Mouse (Mus musculus): ENCODE data around the gene Inpp5d.

Inpp5d gene

GRCm38 (mm10) chr1:87620211-87620668 is at the start of gene Inpp5d:
Inpp5d (plus strand) TSS chr1:87620312.
- peak; percentile 64 to 74 for DNase-seq (ENCODE audit: low spot score in 2 of 2)

DNA sequence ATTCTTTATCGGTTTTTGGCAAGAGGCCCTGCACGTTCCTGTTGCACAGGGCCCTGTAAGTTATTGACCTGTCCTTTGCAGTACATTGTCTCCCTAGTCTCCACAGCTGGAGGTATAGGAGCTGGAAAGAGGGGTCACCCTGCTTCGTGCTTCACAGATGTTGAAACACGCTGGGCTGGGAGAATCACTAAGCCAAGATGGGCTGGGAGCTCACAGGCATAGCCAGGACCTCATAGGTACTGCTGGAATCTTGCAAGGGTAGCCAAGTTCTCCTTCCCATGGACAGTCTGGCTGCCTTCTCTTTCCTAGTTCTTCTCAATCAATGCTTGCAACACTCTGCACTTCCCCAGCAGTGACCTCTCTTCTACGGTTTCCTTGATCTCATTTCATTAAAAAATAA is 46.9 kb upstream of the Inpp5d start:
- DNase-seq (ENCODE audit: low spot score in 2 of 2) = no peak

GRCm38 (mm10) chr1:87573800-87574215 is 46.3 kb upstream of the Inpp5d start, which contains the start of gene Ngef:
Ngef (minus strand) TSS chr1:87573870.
- DNase-seq (ENCODE audit: low spot score in 2 of 2) = no peak

DNA sequence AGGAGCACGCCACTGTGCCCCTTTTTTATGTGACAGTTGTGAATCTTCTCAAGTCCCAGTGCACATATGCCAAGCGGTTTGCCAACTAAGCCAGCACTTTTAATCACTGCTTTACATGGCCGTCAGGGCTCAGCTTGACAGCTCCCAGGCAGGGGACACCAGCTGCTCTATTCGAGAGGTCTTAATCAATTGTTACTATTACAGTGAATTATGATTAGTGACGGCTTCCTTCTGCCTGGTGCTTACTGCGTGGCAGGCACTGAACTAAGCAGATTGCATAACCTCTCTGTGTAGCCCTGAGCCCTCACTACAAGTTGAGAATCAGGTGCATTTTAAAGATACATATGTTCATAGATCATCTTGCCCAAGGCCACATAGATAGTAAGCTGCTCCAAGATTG is 45.8 kb upstream of the Inpp5d start:
- no peak for DNase-seq (ENCODE audit: low spot score in 2 of 2)

GRCm38 (mm10) chr1:87574785-87575184 is 45.3 kb upstream of the Inpp5d start:
- DNase-seq (ENCODE audit: low spot score in 2 of 2) = no peak

GRCm38 (mm10) chr1:87578965-87579364 is 41.1 kb upstream of the Inpp5d start:
- DNase-seq (ENCODE audit: low spot score in 2 of 2) = no peak

DNA sequence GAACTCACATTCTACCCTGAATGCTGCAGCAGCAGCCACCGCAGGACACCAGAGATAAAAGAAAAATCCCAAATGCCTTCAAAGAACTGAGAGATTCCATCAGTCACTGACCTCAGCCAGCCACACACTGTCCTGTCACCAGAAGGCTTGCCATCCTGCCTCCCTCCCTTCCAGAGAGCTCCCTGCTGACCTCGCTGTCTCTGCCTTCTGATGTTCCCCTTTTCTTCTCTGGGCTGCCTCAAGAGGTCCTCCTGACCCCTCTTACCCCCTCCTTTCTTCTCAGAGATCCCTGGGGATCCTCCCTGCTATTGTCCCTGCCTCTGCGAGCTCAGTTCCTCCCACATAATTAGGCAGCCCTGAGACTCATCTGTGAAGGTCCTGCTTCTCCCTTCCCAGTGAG is 39.3 kb upstream of the Inpp5d start:
- DNase-seq (ENCODE audit: low spot score in 2 of 2) = no peak

DNA sequence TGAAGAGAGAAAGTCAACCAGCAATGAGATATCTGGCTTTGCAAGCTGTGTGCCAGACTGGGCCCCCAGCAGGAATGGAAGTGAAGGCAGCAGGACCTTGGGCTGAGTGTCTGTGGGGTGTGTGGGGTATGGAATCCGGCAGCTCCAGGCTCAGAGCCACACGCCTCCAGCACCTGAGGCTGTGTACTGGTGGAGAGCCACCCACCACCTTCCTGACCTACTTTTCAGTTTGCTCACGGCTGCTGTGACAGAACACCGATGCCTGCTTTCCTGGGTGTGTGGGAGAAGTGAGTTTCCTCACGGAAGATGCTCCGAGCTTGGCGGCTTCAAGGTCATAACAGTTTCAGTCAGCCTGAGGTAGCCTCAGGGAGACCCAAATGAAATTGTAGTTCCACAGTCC is 30.9 kb upstream of the Inpp5d start:
- DNase-seq (ENCODE audit: low spot score in 2 of 2) = no peak

GRCm38 (mm10) chr1:87589980-87590379 is 30.1 kb upstream of the Inpp5d start:
- DNase-seq (ENCODE audit: low spot score in 2 of 2) = no peak

GRCm38 (mm10) chr1:87594261-87594660 is 25.9 kb upstream of the Inpp5d start:
- DNase-seq (ENCODE audit: low spot score in 2 of 2) = no peak

- DNase-seq (ENCODE audit: low spot score in 2 of 2) = no peak
Measured at GRCm38 (mm10) chr1:87594671-87595070, 25.4 kb upstream of the Inpp5d start.

GRCm38 (mm10) chr1:87600533-87600932 is 19.6 kb upstream of the Inpp5d start:
- no peak for DNase-seq (ENCODE audit: low spot score in 2 of 2)

GRCm38 (mm10) chr1:87601801-87602200 is 18.3 kb upstream of the Inpp5d start:
- DNase-seq (ENCODE audit: low spot score in 2 of 2) = no peak

- DNase-seq (ENCODE audit: low spot score in 2 of 2) = no peak
Measured at GRCm38 (mm10) chr1:87603389-87603788, 16.7 kb upstream of the Inpp5d start.

- no peak for DNase-seq (ENCODE audit: low spot score in 2 of 2)
Measured at GRCm38 (mm10) chr1:87605296-87605695, 14.8 kb upstream of the Inpp5d start.

- peak; percentile 58 to 63 for DNase-seq (ENCODE audit: low spot score in 2 of 2)
Measured at GRCm38 (mm10) chr1:87607385-87608091, 12.6 kb upstream of the Inpp5d start.

DNA sequence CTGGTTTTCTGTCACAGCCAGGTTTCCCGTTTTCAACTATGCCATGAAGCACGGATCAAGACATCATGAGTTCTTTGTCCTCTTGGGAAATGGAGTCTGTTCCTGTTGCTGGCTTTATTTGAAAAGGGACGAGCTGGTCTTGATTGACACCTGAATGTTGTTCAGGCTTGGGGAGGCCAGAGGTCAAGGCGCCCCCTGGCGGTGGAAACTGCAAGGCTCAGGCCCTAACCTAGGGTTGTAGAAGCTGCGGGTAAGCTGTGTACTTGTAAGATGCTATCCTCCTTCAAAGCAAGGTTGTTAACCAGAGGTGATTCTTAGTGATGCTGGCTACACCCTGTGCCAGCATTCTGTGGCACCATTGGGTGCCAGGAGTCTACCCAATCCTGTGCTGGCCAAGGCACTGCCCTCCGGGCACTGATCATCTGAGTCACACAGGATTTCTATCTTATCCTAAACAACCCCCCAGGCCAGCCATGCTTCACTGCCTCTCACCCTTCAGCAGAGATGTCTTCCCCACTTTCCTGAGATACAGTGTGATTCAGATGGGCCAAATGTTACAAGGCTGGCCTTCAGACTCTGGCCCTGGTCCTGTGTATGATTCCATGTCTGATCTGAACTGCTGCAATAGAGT is 11.6 kb upstream of the Inpp5d start:
- DNase-seq (ENCODE audit: low spot score in 2 of 2) = peak; percentile 73 to 82

DNA sequence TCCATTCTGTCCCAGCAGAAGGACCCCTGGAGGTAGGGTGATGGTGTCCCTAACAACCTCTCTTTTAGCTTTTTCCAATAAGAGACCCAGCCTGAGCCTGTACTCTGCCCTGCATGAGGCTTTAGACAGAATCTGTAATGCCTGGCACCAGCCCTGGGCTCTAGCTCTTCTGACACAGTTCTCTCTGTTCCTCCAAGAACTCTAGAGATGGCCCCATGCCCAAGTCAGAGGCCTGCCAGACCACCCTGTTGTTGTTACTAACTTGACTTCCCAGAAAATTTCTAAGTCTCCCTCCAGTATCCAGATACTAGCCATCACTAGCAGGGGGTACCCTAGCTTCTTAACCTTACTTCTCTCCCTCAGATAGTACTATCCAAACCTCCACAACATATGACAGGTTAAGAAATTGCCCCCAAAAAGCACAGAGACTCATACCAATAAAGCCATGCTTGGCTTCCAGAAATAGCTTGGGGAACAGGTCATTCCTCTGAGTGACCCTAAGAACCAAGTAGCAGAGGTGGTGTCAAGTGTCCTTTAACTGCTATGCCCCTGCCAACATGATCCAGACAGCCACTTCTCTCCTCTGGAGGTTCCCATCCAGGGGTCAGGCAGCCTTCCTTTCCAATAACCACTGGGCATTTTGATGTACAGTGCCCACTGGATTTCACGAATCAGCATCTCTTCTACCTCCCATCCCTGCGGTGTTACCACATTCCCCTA is 5.4 kb upstream of the Inpp5d start:
- DNase-seq (ENCODE audit: low spot score in 2 of 2) = no peak

GRCm38 (mm10) chr1:87620693-87621092 is 581 bp downstream of the Inpp5d start:
- DNase-seq (ENCODE audit: low spot score in 2 of 2) = no peak

DNA sequence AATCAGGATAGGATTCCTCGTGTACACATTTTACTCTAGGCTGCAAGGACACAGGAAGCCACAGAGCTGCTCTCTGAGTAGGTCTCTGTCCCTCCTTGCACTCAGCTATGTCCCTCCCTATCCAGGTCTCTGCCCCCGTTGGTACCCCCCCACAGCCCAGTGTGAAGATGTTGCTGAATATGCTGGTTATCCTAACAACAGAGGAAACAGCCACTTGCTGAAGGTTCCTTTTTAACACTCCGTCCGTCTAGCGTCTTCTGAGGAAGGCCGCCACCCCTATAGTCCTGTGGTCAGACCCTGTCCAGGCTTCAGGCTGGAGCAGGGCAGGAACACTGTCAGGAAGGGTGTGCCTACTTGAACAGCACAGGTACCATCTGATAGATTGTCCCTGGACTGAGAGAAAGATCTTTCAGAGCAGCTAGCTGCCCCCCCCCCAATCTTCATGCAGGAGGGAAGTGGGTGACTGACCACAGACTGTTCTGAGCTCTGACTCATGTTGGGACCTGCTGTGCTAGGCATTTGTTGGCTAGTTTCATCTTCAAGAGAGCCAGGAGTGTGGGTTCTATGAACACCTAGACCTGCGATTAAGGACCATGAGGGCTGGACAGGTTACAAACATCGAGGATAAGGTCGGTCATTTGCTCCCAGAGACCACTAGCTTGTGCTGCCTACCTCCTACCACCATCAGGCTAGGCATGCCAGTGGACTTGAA is 1.2 kb downstream of the Inpp5d start:
- peak; percentile 71 to 73 for DNase-seq (ENCODE audit: low spot score in 2 of 2)

DNA sequence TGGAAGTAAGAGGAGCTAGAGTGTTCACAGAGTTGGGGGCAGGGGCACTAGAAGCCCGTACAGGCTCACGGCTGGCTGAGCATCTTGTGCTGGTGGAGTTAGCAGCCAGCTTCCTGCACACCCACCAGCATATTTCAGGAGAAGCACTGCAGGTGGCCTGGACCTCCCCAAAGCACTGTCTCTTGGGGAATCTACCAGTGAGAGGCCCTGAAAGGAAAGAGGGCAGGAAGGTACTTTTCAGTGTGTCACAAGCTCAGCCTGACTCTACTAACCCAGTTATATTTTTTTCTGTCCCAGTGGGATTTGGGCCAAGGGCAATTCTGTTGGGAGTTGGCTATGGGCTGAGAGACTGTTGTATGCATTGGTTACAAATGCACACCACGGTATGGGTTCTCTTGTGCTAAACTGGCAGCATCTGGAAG is 1.8 kb downstream of the Inpp5d start:
- no peak for DNase-seq (ENCODE audit: low spot score in 2 of 2)

All from natural killer cell, adult 2 months (primary cell).